Mouse (Mus musculus) skeletal muscle tissue, adult 2 months (tissue): ENCODE measurements around the gene Ptgis.

Experiments used
- DNase-seq: peaks from one replicate; pipeline ENCODE4 v3.0.0-alpha.2; 2012; ENCODE audit warnings: low read depth, low spot score

The Ptgis gene

DNA sequence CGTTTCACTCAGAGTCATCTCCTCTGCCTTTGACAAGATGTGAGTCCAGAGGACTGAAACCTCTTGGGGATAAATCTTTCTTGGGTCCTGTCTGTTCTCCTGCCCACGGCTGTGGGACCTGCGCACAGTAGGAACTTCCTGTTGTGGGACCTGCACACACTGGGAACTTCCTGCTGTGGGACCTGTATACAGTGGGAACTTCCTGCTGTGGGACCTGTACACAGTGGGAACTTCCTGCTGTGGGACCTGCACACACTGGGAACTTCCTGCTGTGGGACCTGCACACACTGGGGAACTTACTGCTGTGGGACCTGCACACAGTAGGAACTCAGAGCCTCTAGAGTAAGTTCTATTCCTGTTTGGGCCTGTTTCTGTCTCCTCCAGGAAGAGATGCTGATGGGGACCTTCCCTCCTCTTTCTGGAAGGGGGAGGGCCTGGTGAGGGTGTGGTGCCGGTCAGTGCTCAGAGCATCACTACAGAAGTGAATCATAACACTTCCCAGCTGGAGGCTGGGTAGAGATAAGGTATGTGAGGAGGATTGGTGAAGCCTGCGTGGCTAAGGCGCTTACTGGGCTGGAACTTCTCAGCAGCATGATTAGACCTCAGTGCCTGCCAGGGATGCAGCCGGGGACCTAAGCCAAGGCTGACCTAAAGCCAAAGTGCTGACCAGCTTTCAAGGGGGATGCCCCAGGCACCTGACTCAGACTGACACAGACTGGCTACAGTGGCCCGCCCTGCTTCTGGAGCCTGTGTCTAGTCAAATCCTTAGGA, 22.8 kb upstream of the Ptgis start:
- DNase-seq, result no peak

DNA sequence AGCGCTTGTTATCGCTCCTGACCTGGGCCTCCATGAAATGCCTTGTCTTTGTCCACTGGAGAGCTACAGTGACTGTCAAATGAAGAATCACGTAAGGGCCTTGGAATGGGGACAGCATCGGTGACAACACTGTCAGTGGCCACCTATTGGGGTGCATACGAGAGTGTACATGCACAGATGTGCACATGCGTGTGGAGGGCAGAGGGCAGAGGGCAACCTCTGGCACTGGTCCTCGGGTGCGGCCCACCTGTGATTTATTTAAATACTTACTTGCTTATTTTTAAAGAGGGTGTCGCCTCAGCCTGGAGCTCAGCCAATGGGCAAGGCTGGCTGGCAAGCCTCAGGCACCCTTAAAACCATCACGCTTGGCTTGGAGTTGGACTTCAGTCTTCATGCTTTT, 22.0 kb upstream of the Ptgis start:
- DNase-seq, result no peak

DNA sequence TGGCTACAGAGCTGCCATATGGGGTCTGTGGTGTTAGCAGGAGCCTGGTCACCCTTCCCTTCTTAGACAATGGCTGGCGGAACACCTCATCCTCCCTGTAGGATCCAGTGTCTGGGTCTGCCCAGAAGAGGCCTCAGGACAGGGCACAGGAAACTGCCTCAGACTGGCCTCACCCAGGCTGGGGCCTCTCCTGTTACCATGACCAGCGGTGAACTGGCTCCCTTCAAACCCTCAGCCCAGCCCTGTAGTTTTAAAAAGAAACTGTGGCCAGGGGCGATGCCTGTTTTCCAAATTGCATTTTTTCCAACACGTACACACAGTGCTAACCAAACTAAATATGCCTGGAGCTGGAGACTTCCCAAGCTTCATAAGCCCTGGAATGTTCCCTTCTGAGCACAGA, 20.7 kb upstream of the Ptgis start:
- no peak for DNase-seq

DNA sequence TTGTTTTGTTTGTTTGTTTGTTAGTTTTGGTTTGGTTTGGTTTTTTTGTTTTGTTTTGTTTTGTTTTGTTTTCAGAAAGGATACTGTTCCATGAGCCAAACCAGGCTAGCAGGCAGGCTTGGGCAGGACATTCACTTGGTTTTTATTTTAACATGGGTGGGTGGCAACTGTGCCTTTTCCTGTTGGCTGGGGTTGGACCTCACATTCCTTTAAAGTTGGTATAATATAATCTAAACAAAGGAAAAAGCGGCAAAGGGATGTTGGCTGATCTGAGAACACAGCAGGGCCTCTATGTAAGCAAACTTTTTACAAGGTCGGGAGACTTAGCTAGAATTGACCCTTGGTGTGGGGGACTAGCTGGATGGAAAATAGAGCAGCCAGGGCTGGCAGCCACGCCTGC, 17.4 kb upstream of the Ptgis start:
- DNase-seq, result no peak

DNA sequence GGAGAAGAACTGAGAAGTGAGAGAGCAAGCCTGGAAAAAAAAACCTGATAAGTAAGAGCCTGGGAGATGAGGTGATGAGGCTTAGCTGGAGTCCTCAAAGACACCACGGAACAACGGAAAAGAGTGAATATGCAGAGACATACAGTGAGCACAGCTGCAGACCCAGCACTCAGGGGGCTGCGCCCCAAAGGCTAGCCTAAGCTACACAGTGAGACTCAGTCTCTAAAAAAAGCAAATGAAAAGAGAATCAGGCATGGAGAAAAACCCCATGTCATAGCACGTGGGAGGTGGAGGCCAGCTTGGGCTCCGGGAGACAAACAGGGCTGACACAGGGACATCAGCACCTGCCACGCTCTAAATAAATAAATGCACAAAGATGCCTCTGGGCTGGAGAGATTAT, 14.4 kb upstream of the Ptgis start:
- DNase-seq, result no peak

DNA sequence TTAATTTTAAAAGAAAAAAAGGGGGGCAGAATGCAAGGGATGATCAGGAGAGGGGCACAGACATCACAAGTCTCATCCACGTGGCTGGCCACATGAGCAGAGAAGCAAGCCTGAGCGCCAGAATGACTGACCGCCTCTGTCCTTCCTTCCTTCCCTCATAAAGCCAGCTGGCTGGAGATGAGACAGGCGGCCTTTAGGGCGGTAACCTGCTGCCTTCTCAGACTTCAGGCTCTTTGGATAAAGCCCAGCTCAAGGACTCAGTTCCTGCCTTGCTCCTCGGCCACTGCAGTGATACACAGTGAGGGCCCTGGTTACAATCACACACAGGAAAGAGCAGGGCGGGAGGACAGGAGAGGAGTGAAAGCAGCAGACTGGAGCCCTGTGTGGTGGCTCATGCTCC, 13.8 kb upstream of the Ptgis start:
- DNase-seq, result peak; percentile 94

DNA sequence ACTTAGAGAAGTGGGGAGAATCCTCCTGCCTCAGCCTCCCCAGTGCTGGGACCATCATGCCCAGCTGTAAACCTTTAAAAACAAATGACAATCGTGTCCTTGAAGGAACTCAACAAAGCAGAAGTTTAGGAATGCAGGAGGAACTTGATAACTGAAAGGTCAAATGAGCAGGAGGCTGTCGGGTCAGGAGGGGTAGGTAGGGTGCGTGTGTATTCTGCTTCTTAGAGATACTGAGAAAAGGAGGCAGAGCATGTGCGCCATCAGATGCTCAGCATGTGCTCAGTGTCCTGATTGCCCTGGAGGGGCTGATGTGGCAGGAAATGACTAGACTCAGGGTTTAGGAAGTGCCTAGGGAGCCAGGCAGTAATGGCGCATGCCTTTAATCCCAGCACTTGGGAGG, 13.1 kb upstream of the Ptgis start:
- no peak for DNase-seq

DNA sequence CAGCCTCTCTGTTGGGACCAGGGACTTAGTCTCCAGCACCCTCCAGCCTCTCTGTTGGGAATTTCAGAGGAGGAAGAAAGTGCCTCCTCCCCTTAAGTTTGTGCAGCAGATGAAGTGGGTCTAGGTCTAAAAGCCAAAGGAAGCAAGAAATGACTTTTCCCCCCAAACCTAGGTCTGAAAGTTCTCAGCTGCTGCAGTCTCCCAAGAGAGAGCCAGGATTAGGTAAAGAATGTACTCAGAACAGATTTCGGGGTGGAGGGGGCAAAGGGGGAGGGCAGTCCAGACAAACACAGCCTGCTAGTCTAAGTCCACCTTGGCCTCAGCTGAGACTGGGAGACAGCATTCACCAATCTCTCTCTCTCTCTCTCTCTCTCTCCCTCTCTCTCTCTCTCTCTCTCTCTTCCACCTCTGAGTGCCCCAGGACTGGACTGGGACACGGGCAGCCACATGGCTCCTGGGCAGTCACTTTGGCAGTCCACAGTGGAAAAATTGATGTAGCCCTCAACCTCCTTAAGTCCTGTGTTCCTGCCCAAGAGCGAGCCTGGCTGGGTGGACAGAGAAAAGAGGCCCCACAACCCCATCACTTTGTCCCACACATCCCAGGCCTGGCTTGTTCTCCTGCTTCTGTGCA, 11.8 kb upstream of the Ptgis start:
- no peak for DNase-seq

DNA sequence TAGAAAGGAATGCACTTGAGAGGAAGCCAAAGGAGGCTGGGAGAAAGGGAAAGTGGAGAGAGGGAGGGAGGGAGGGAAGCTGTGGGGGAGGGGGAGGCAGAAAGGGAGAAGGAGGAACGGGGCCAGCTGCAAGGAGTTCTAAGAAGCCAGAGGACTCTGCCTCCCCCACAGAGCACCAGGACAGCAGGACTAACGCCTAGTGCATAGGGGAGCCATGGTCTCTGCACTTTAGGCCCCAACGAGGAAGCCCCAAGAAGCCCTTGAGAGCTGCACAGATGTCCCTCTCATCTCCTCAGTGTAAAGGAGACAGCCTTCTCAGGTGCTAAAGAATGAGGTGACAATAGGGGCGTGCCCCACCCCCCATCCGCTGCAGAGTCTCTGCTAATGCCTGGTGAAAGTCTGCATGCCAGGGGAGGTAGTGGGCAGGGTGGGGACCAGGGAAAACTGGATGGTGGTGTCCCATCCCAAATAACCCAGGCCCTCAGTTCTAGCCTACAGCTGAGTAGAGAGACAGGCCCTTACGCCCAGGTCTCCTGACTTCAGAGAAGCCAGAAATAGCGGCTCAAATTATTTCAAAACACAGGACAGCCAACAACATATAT, 10.4 kb upstream of the Ptgis start:
- DNase-seq, result no peak

DNA sequence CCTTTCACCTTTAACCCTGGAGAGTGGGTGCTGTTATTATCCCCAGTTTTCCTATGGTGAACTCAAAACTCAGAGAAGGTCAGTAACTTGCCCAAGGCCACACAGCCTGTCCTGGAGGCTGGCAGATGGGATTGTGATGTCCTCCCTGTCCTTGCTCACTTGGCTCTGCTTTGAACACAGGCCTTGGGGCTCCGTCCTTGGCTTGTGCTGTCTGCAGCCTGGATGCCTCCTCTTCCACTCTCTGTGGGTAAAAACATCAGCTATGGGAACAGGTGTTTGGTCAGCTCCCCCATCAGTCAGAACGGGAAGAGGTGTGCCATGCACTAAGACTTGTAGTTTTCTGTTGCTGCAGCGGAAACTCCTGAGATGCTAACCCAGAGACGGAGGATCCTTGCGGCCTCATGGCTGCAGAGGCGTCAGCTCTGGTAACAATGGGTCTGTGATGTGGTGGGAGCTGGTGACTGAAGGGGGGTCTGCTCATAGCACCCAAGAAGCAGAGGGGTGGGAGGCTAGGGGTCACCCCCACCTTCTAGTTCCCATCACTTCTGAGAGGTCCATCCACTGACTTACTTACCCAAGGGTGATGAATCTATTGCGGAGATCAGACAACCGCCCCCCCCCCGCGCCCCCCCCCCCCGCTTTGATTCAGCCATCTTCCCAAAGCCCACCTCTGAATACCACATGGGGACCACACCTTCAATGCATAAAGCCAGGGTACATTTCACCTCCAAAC, 9.8 kb upstream of the Ptgis start:
- no peak for DNase-seq

DNA sequence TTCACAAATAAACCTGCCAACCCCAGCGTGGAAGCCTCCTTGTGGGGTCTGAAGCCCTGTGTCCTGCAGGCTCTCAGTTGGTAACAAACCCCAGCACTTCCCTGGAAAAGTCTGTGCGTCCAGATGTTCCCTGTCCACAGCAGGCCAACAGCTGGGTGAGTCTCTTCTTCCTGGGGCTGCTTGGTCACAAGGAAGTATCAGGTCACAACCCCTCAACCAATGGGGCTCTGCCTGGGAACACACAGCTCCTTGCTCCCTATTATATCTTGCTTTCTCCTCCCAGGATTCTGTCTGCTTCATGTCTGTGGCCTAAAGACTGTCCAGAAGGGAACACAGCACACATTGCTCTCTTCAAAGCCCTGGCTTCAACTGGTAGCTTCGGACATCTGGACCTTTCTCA, 9.2 kb upstream of the Ptgis start:
- DNase-seq, result no peak

DNA sequence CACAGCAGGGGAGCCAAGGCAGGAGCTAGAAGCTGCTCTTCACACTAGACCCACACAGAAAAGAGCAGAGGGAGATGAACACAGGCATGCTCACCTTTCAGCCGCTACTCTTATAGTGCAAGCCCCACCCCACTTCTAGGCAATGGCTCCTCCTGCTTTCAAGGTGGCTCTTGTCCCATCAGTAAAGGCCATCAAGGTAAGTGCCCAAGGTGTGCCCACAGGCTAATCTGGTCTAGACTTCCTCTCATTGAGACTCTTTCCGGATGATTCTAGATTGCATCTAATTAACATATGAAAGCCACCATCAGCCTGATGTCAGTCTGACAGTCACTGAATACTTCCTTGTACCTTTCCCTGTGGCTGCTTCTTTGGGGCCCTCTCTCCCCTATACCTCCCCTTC, 7.4 kb upstream of the Ptgis start:
- no peak for DNase-seq

DNA sequence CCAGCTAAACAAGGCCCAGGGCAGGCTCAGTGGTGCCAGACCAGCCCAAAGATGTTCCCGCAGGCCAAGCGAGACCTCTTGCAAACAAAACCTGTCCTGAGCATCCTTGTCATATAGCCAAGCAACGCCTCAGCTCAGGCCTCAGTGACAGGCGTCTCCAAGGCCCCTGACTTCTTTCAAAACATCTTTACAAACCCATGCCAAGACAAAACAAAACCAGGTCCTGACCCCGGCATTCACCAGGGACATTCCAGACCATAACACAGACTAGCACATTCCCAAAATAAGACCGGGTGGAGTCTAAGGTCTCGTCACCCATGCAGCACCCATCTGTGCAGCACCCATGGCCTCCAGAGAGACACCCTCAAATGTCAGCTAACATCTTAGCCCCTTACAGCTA, 6.3 kb upstream of the Ptgis start:
- no peak for DNase-seq

DNA sequence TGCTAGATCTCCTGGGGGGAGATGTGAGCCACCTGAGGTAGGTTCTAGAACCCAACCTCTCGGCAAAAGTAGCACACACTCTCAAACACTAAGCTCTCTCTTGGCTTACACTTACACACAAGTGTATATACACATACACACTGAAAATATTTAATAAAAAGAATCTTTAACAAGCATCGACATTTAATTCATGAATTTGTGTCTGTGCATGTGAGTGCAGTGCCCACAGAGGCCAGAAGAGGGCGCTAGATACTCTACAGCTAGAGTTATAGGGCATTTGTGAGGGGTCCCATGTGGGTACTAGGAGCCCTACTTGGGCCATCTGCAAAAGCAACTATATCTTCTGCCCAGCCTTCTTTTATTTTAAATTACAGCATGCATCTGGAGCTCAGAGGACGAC, 4.5 kb upstream of the Ptgis start:
- no peak for DNase-seq

DNA sequence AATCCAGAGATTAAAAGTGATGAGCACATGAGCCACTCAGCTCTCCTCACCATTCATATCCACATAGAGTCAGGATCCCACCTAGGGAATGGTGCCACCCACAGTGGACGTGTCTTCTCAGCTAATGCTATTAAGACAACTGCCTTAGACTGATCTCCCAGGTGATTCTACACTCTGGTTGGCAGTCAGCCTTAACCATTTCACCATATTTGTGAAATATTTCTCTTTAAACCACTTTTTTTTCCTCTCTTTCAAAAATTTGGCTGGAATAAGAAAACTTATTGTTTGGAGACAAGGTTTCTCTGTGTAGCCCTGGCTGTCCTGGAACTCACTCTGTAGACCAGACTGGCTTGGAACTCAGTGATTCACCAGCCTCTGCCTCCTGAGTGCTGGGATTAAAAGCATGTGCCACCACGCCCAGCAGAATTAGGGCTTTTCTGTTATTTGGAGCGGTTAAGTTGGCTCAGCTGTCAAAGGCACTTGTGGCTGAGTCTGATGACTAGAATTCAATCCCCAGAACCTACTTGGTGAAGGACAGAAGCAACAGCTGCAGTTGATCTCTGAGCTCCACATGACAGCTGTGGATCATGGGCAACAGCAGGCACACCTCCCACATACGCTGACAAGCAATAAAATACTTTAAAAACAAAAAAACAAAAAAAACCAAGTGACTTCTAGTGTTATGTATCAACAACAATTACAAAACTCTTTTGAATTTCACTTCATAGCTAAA, 3.6 kb upstream of the Ptgis start:
- no peak for DNase-seq

DNA sequence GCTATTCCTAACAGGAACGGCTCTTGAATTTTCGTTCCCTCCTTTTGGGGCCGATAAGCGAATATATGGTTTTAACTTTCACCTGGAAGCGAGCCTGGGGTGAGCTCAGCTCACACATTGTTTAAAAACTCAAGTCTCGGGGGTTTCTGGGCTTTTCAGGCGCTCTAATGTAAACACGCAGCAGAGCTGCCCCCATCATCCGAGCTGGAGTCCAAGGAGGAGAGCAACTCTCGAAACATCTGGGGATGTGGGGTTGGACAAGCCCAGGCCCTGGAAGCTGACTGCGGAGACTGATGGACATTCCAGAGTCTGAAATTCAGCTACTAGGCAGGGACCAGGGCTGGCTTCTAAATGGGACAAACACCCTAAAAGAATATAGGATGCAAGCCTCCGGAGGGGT, 1.1 kb downstream of the Ptgis start:
- DNase-seq, result no peak

DNA sequence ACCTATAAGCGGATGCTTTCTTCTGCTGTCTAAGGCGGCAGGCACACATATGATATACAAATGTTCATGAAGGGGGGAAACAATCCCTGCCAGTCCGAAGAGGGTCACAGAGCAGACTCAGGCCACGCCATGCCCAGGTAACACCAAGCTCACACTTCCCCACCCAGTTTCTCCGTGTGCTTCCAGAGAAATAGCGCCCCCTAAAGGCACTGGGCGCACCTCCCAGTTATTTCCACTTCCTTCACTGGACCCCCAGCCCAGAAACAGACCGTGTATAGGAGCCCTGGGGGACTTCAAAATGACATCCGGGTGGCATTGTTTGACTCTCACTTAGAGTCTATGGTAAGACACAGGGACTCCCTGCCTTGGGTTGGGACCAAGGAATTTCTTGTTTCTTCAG, 3.2 kb downstream of the Ptgis start:
- no peak for DNase-seq

DNA sequence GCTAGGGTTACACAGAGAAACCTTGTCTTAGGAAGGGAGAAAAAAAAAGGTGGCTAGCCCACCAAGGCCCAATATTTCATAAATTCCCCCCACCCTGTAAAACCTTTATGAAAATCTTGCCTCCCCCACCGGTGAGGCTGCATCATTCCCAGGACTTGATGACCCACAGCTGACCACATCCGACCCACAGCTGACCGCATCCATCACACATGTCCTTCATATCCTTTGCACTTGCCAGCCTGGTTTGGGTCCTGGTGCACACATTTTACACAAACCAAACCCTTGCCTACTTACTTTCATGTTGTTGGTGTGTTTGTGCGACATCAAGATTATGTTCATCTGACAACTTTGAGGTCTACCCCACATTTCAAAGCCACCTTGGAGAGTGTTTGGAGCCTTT, 4.2 kb downstream of the Ptgis start:
- DNase-seq, result no peak

DNA sequence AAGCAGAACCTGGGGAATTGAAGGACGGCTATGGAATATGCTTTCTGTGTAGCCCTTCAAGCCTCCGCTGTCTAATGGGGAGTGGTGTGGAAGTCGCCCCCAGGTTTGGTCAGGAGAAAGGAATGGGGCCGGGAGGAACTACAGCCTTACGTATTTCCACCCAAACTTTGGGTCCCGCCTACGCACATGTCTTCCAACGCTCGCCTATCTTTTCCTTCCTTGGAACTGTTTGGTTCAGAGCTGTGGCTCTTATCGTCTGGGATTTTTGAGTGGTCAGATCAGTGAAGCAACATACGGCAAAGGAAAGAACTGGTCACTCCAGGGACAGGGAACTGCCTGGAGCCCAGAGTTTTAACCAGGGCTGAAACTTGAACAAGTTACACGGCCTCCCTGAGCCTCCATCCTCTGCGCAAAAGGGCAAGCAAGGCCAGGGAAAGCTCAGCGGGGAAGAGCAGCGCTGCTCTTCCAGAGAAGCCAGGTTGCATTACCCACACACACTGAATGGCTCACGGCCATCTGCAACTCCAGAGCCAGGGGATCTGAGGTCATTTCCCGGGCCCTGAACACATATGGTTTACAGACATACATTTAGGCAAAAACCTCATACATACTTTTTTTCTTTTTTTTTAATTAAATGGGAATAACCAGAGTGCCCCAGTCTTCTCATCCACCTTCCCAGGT, 4.9 kb downstream of the Ptgis start:
- DNase-seq, result peak; percentile 66

DNA sequence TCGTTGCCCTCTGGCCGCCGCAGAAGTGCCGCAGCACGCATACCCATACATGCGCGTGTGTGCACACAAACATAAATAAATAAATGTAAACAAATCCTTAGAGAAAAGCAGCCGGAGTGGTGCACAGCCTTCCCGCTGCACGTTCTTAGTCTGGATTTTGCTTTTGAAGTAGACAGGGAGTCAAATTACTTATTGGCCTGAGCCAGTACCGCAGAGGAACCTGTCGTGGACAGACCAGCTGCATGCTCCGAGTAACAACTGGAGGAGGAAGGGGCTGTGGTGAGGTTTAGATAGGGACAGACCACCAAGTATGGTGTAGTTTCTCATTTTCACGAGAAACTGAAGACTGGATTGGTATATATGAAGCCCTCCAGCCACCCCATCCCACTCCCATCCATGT, 6.6 kb downstream of the Ptgis start:
- DNase-seq, result no peak

DNA sequence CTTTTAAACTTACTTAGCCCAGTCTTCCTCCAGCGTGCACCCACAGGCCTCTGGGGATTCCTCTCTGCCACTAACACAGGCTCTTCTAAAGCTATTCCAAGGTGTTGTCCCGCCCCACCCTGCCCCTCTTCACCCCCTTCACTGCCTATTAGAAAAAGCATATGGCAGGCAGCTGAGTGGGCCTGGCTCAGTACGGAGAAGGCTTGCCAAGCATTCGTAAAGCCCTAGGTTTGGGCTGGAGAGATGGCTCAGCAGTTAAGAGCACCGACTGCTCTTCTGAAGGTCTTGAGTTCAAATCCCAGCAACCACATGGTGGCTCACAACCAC, 7.4 kb downstream of the Ptgis start:
- no peak for DNase-seq
